Mouse (Mus musculus): ENCODE data around the gene Srarp.
A peak's percentile ranks its signal among the peaks of the same experiment; 100 is the strongest.

The Srarp gene

DNA sequence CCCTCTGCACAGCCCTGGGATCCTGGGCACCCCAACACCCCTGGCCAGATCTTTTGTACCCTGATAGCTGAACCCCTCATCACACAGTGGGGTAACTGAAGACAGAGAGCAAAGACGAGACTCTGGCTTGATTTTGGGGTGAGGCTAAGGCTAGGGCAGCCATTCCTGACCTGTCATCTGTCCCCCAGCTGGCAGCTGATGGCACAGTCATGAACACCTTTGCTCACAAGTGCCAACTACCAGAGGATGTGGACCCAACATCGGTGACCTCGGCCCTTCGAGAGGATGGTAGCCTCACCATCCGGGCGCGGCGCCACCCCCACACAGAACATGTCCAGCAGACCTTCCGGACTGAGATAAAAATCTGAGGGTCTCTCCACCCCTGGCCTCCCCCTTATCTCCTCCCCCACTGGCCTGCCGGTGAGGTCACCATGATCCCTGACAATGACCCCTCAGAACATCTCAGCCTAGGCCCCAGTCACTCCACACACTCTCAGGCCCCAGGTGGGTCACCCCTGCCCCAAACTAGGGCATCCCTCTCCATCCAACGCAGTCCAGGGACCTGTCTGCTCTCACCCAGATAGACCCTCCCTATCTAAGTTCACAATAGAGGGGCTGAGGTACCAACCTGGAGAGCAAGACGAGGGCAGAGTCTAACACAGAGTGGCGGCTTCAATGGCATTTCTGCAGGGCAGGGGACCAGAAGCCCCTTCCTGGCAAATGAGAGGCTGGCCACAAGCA is 12.0 kb downstream of the Srarp start:
- no peak for DNase-seq

DNA sequence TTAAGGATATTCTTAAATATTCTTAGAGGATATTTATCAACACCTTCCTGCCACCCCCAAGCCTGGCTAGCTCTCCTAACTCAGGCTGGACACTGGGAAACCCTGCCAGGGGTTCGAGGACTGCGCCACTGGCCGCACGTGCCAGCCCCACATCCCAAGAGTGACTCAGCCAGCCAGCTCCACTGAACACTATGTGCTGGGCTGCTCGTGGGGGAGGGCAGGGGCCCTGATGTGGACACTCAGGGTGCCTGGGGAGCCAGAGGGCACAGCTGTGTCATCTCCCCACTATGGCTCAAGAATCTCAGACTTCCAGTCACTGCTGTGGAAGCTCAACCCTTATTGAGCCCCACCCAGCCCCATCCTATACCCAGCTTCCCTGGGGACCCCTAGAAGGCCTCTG is 12.6 kb downstream of the Srarp start:
- no peak for DNase-seq

GRCm38 (mm10) chr4:141422841-141423240 is 13.1 kb downstream of the Srarp start:
- no peak for DNase-seq

DNA sequence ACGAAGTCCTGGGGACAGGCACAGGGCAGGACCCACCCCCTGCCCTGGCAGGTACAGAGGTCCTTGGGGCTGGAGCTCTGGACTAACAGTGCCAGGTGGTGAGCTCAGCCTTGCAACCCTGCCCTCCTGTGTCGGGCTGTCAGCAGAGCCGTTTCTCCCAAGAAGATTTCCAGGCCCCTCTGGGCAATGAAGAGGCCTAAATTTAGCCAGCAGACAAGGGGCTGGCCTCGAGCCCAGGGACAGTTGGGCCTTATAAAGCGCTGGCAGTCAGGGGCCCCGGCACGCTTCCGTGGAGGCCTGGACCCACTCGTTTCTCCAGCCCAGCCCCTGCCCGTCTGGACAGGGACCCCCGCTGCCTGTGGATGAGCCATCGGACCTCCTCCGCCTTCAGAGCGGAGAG is 14.5 kb downstream of the Srarp start:
- no peak for DNase-seq

DNA sequence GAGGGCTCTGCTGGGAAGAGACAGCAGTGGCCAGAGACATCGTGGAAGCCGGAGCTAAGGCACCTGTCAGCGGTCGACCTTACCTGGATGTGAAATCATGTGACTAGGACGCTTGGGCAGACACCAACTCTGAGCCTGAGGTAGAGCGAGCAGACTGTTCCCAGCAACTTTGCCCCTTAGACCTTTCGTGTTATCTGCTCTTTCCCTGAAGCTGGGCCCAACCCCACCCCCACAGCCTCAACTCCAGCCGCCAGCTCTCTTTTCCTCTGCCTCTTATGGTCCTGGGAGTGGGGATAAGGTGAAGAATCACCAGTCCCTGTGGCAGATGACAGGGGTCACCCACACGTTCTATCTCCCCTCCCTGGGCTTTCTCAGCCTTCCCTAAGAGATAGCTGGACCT is 15.0 kb downstream of the Srarp start:
- DNase-seq, result no peak

- DNase-seq, result no peak
These were observed 15.6 kb downstream of the Srarp start, which contains the start of gene Hspb7 for GRCm38 (mm10) chr4:141420192-141420829. Gene Hspb7 (plus strand): TSS chr4:141420779.

DNA sequence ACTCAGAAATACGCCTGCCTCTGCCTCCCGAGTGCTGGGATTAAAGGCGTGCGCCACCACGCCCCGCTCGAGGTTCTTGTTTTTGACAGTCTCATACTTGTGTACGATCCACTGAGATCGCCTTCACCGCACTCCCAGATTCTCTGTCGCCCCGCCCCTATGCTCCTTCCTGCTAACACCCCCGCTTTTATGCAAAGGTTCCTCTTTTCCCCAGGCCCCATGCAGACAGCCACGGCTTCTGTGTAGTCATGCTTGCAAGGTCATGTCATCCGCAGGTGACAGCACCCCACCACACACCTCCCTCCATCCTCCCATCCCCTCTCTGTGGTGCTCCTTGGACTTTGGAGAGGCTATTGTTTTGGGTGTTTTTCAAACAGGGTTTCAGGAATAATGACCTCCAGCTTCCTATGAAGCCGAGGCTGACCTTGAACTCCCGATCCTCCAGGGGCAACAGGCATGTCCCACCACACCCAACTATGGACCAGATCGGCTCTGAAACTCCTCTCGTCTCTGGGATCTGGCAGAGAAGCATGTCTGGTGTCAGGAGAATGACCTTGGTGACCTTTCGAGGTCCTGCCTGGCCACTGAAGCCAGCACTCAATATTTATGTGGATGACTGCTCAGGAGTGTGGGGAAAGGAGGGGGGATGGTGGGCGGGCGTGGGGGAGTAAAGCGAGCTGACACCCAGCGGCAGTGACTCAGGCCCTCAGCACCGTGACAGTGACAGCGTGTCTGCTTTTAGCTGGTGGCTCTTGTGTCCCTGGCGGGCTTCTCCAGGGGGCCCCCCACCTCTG is 16.3 kb downstream of the Srarp start:
- peak; percentile 18 for DNase-seq

- no peak for DNase-seq
These were observed 20.0 kb downstream of the Srarp start, which contains the start of gene Clcnkb for GRCm38 (mm10) chr4:141415924-141416323. Gene Clcnkb (minus strand): TSS chr4:141416014.

- no peak for DNase-seq
These were observed 24.4 kb downstream of the Srarp start for GRCm38 (mm10) chr4:141411430-141411992.

GRCm38 (mm10) chr4:141408577-141408976 is 27.3 kb downstream of the Srarp start:
- no peak for DNase-seq

DNA sequence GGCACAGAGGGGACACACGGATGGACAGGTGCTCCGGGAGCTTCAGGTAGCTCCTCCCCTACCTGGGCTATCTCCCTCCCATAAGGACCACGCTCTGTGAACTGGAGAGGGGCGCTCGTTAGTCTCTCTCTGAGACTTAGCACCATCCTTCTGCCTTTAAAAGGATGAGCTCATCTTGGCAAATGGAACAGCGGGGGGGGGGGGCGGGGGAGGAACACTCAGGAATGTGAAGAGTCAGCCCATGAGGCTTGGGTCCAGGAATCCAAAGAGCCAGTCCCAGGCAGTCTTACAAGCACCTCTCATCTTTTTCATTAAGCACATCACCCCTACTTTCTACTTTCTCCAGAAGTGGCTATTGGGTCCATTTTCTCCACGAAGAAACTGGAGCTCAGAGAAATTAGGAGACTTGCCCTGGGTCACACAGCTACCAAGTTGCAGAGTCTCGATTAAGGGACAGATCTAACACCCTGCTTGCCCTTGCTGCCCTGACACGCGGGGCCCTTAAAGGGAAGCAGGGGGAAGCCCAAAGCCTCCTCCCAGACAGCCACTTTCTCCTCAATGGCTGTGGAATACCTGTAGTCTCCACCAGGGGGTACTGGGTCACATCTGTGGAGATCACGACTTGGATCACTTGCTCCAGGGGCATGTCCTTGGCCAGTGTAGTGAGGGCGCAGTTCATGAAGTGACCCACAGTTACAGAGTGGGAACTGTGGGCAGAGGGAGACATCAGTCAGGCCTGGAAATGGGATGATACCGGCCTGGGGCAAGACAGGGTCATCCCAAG is 29.2 kb downstream of the Srarp start:
- DNase-seq, result peak; percentile 74

GRCm38 (mm10) chr4:141405314-141405622 is 30.6 kb downstream of the Srarp start:
- DNase-seq, result no peak

DNA sequence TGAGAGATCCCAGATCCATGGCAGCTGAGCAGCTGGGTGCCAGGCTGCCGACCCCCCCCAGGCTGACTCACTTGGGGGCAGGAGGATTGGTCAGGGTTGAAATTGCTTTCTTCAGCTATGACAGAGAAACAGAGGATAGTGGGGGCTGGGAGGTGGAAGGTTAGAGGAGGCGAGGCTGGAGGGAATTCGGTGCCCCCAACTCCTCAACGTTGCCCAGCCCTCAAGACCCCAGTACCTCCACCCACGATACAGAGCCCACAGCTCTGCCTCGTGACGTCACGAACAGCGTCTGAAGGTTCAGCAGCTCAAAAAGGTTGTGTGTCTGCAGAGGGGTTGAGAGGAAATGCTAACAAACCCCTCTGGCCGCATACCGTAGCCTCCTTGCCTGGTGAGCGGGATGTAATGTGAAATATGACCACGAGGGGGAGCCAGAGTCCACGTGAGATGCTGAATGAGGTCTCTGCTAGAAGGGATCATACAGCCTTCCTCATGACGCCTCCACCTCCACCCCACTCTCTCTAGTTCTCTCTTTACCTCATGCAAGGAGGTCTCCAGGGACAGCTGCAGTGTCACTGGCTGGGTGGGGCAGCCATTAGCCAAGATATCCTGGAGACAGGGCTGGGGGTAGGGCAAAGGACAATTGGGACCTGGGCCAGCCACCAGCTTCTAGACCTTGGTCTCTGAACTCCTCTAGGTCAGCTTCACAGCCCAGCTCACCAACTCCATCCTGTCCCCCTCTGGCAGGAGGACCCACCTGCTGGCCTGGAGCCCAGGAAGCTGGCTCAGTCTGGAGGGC is 31.2 kb downstream of the Srarp start:
- peak; percentile 91 for DNase-seq

DNA sequence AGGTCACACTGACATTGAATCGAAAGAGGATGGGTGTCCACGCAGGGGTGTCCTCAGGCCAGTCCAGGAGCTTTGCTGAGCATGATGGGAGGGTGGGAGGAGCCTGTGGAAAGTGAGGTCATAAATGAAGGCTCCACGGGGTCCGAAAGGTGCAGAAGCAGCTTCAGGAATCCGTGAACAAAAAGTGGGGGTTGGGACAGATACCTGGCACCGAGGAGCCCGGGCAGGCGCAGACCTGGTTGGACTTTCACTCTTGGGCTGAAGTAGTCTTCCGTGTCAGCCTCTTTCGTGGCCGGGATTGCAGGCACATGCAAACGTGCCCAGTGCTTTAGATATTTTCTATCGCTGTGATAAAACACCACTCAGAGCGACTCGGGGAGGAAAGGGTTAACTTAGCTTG is 35.7 kb downstream of the Srarp start:
- no peak for DNase-seq

- DNase-seq, result no peak
These were observed 37.4 kb downstream of the Srarp start, which contains the start of gene Clcnka for GRCm38 (mm10) chr4:141398545-141398944. Gene Clcnka (minus strand): TSS chr4:141398724.

DNA sequence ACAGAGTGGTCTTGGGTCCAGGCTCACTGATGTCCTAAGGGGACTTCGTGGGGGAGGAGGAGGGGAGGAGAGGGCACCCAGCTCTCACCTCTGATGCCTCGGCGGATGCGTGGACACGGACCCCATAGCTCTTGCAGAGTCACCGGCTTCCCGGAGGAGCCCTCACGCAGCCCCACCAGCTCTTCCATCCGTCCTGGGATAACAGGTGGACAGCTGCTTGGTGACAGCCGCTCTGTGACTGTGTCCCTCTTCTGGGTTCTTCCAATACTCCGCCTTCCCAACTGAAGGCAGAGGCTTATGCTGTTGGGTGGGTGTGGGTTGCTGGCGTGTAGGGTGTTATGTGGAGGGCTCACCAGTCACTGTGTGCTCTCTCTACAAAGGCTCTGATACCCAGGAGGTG is 38.0 kb downstream of the Srarp start:
- DNase-seq, result no peak

DNA sequence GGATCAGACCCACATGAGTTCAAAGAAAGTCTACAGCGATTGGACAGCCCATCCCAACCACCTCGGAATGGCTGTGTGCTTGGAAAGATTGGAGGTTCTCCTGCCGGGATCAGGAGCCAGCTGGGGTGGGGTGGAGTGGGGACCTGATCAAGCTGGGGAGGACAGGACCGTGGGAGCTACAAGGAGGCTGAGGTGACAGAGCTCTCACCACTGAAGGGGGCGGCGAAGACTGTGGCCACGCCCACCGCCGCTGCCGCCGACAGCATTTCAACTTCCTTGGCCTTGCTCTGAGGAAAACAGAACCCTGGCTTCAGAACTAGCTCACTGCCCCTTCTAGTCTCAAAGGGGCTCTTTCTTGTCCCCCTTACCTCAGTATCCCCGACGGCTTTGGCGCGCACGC is 41.2 kb downstream of the Srarp start:
- DNase-seq, result no peak

DNA sequence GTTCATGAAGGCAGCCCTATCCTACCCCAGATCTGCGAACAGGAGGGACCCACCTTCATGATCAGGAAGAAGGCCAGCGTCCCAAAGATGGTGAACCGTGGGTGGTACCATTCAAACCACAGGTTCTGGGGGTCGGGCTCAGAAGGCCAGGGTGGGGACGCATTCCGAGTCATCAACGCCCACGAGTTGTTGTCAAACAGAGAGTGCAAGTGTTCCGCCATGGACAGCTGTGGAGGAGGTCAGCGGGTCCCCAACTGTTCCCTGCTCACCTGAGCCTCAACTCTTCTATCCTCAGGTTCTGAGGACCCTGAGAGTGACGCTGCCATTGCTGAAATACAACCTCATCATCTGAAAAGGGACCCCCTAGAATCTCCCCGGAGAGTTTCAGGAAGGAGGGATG is 44.6 kb downstream of the Srarp start:
- DNase-seq, result no peak

GRCm38 (mm10) chr4:141389366-141390150 is 46.3 kb downstream of the Srarp start:
- no peak for DNase-seq

DNA sequence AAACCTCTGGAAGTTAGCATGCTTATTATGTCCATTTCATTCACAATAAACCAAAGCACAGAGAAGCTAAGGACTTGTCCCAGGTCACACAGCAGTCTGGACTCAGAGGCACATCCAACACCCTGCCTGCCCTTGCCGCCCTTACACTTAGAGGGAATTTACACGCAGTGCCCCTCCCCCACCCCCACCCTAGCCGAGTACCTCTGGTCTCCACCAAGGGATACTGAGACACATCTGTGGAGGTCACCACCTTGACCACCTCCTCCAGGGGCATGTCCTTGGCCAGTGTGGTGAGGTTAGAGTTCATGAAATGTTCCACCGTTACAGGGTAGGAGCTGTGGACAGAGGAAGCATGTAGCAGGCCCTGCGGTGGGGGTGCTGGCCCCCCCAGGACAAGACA is 48.0 kb downstream of the Srarp start:
- DNase-seq, result no peak
